In genomic region chr6:30336912-30337311, GRCm38 (mm10) we compare ENCODE assay signal across 7 mouse cellular contexts. TPM values are rescaled to one million over a fixed set of nuclear protein-coding genes. Genes with fewer than 3 reads are reported as not detected.
DNase-seq lines count a peak whose midpoint lies in the region; ATAC-seq lines count a peak whose summit lies in the region.

No protein-coding gene starts in this region.

- peak; percentile 68 for DNase-seq in A20 (ENCODE audit: low read depth, low spot score)
- DNase-seq in fibroblast of lung, adult 2 months (ENCODE audit: low read depth) = peak; percentile 50
- peak; percentile 36 for DNase-seq in ovary, postnatal 14 days (ENCODE audit: low spot score)
- DNase-seq in retina, embryonic 14.5 days (ENCODE audit: low spot score) = no peak

- no peaks in the 10 kb centered on the region for H3K36me3 ChIP-seq in liver, embryonic 12.5 days

- no peak overlapping the region for H3K4me3 ChIP-seq in liver, embryonic 12.5 days

- peak overlapping the region; percentile 35 for H3K4me2 ChIP-seq in liver, embryonic 12.5 days

- 0 out of 2 replicates have a peak overlapping the region, but pooled peaks have one; percentile 4 for H3K27ac ChIP-seq in liver, embryonic 12.5 days

- WGBS in liver, embryonic 12.5 days (ENCODE audit: insufficient replicate concordance) = 8% methylated on average over 5 of the region's 5 CpGs

- peaks cover 19% of the 10 kb centered on the region for H3K4me1 ChIP-seq in liver, embryonic 12.5 days

- ATAC-seq in CD4-positive, CD25-positive, alpha-beta regulatory T cell, adult 4 months = peak; percentile 84
- ATAC-seq in inflammation-experienced regulatory T-cells, adult 6 months = peak; percentile 83
- 0 out of 2 replicates have a peak, but pooled peaks have one; percentile 48 for ATAC-seq in liver, embryonic 12.5 days

- H3K9me3 ChIP-seq in liver, embryonic 12.5 days (replicated peaks) = no peaks in the 10 kb centered on the region

- no peaks in the 10 kb centered on the region for H3K27me3 ChIP-seq in liver, embryonic 12.5 days (replicated peaks)

- H3K9ac ChIP-seq in liver, embryonic 12.5 days = 0 out of 2 replicates have a peak overlapping the region, but pooled peaks have one; percentile 22

RNA-seq across cellular contexts. Expression of gene Ube2h, which starts 32.6 kb away (rescaled TPM):
- polyA plus RNA-seq in CD4-positive, CD25-positive, alpha-beta regulatory T cell, adult 4 months (2017; shearing (Covaris generic)) = 100 to 1,000 TPM; 145 to 167 TPM
- polyA plus RNA-seq in inflammation-experienced regulatory T-cells, adult 6 months (2017; shearing (Covaris generic)) = 100 to 1,000 TPM; 108 to 123 (median 115) TPM
- polyA plus RNA-seq in liver, embryonic 12.5 days (2016; fragmentation: Nextera tagmentation; extraction: Ambion mirVana) = 31.6 and 33.4 TPM in 2 replicates

RNA-seq across cellular contexts. Expression of gene Zc3hc1, which starts 53.9 kb away (rescaled TPM):
- 10 to 100 TPM; 47.5 to 63.3 TPM for polyA plus RNA-seq in CD4-positive, CD25-positive, alpha-beta regulatory T cell, adult 4 months (2017; shearing (Covaris generic))
- polyA plus RNA-seq in inflammation-experienced regulatory T-cells, adult 6 months (2017; shearing (Covaris generic)) = 10 to 100 TPM; 34.5 to 58.1 (median 44.4) TPM
- polyA plus RNA-seq in liver, embryonic 12.5 days (2016; fragmentation: Nextera tagmentation; extraction: Ambion mirVana) = 40.8 and 41.9 TPM in 2 replicates
